Mouse (Mus musculus) layer of hippocampus, adult 8-10 months (tissue): Measurements from ENCODE around the gene Mogat2. TPM values are rescaled to one million over a fixed set of nuclear protein-coding genes. Genes with fewer than 3 reads are reported as not detected.

ENCODE experiments used
- DNase-seq, 2 experiments: peaks; one replicate each; pipeline ENCODE4 v3.0.0; 2022; ENCODE audit warnings: low spot score in 2 of 2
- total RNA-seq, 4 experiments: library from RNA; stranded (reverse); gene quantifications; 2 replicates each; pipeline ENCODE4 v1.2.4; 2022

Mogat2 gene
- total RNA-seq, 4 experiments from 2014 or later = not detected

DNA sequence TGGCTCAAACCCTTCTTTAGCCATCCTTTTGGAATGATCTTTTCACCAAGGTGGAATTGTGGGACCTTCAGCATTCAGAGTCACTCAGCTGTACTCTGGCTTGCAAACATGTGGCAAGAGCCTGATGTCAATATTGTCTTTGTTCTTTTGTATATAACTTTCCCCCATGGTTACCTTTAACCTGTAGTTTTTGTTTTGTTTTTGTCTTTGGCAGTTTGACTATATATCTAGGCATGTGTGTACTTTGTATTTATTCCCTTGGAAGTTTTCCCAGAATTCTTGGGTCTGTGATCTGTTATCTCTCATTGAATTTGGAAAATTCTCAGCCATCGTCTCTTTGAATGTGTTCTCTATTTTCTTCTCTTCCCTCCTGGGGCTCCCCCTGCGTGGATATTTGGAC lies 43.9 kb downstream of the Mogat2 start:
- DNase-seq = no peak

DNA sequence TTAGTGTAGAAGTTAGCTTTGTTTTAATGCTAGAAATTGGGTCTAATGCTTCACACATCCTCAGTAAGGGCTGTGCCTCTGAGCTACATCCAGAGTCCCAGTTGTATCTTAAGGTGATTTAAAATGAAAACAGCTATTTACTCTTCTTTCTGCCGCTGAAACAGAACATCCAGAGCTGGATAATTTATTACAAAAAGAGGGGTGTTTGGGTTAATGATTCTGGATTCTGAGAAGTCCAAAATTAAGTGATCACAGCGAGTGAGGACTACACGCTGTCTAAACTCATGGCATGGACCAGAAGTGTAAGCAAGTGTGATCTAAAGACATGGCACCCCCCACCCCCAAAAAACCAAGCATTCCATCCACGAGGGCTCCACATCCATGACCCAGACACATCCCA lies 44.5 kb downstream of the Mogat2 start:
- no peak for DNase-seq

DNA sequence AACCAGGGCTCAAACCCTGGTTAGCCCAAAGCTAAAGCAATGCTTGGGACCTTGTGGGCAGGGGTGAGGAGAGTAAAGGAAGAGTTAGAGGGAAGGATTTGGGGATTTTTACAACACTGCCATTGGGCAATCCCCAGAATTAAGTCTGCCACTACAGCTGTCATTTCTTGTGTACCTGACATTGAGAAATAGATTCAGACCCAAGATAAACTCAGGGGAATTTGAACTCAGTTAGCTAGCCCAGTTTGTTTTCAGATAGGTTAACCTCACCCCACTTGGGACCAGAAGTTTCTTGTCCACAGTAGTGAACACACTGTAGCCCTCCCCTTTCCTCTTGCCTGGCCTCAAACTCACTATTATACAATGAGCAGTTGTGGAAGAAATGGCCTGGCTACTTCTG lies 47.0 kb downstream of the Mogat2 start:
- no peak for DNase-seq

DNA sequence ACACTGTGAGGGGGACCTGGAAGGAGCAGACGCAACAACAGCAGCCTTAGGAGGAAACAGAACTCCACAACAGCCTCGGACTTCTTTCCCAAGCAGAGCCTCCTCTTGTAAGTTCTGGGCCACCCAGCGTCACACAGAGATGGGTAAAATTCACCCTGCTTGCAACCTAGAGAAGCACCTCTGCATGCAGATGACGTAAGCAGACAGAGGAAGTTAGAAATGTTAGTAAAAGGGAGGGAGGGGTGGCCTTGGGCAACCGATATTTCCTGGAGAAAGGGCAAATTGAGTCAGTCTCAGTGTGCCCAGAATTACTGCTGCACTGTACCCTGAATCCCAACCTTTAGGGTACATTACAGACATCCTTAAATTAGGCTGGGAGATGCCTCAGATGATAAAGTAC lies 48.5 kb downstream of the Mogat2 start:
- DNase-seq = no peak

DNA sequence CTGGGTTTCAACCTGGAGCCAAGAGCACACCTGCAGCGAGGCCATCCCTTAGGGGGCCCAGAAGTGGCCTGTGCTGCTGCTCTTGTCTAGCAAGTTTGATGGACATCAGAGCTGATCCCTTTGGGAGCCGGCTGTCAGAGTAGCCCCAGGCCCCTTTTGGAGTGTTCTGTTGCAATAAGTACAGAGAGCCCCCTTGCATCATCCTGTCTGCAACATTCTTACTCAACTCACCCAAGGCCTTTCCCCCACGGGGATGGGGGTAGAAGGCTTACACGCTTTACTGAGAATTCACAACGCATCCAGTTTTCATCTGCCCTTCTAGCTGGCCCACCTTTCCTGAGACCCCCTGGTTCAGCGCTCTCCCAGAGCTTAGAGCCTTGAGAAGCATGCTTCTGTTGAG lies 49.8 kb downstream of the Mogat2 start:
- DNase-seq = no peak

DNA sequence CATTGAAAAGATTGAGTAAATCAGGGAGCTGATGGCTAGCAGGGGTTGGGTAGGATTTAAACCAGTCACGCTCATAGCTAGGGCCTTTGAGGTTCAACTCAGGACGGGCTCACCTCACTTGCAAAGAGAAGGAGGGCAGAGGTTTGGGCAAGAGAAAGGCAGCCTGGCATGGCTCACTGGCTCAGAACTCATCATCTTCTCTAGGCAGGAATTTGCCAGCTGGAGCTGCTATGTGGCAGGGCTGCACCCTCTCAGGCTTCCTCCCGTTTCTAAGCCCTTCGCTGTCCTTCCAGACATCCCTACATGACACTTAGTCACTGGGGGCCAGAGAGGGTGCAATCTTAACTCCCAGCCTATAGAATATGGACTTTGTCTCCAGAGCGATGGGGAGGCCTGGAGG lies 51.0 kb downstream of the Mogat2 start:
- no peak for DNase-seq

DNA sequence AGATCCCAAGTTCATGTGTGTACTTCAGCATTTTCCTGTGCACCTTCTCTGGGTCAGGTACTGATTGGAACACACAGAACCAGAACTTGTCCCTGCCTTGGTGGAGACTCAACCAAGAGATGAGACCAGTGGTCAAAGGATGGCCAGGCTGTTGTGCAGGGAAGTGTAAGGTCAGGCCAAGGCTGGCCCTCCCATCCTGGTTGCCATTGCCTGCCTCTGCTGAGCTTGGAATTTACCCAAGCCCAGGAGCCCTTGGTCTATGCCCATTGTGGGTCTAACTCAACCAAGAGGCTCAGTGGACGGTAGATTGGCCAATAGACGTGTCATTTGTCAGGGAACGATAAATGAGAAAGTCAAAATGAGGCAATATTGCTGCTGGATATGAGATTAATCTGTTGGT lies 53.0 kb downstream of the Mogat2 start:
- no peak for DNase-seq

DNA sequence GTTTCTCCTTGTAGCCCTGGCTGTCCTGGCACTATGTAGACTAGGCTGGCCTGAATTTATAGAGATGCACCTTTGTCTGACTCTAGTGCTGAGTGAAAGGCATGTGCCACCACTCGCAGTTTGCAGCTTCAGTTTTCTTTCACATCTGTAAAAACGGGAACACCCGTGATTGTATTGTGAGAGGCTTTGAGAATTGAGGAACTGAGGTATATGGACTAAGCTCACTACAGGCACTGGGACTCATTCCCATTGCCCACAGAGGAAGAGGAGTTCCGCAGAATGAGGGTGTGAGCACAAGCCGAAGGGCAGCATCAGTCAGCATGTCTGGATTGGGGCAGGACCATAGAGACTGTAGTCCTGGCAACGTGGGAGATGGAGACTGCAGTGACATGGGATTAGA lies 54.7 kb downstream of the Mogat2 start:
- DNase-seq = no peak

DNA sequence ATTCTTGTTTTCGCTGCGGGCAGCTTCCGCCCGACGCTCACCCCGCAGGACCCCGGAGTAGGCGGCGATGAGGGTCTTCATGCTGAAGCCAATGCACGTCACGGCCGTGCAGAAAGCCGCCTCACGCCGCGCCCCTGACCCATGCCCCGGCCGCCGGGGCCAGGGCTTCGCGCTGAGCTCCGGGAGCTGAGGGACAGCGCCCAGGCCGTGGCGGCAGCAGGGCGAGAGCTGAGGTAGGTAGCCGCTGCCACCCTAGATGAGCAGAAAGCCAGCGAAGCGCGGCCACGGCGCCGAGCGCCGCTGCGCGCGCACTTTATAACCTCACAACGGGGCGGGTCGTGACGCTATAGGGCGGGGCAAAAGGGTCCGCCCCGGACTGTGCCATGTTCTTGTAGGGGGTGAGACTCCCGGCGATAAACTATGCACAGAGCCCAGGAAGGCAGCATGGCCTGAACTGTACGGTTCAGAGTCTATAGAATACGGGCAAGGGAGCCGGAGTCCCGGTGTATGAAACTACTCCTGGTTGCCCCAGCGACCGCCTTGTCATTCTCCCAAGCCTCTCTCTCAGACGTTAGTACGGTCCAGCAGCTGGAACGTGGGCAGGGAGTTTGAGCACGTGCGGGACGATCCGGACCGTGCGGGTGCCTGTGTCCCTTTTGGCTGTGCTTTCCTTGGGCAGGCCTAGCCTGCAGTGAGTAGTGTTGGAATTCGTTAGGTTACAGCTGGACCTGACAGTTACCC lies 55.8 kb downstream of the Mogat2 start, which contains the start of gene Dgat2:
Dgat2 (minus strand) TSS at position 288 of the 741 bp plus-strand sequence.
- DNase-seq = peak; percentile 86 to 92

DNA sequence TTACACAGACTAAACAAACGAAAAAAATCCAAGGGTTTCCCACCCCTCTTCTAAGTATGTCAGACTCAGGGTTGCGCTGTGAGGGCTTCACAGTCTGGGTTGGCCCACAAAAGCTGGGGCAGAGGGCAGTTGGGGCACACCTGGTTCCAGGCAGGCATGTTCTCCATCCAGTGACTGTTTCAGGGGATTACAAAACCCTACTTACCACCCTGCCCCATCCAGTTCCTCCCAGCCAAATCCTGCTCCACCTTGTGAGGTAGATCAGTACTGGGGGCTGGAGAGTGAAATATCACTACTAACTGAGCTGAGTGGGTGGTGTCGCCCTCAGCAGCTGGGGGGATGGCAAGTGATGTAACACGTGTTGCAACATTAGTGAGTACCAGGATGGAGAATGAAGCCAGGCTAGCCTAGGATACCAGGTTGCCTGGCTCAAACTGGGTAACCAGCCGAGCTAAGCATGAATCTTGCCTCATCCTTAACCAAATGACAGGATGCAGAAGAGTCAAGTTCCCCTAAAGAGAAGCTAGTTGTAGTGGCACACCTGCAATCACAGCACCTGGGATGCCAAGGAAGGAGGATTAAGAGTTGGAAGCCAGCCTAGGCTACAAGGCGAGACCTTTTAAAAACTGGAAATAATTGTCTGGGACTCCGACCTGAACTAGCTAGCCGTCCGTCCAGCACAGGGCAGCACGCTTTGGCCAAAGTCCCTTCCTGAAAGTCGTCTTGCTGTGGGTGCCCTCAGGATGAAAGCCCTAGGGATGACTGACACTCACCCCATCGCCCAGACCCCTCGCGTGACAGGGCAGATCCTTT lies 56.6 kb downstream of the Mogat2 start:
- peak in 1 of 2 experiments; percentile 37 for DNase-seq

DNA sequence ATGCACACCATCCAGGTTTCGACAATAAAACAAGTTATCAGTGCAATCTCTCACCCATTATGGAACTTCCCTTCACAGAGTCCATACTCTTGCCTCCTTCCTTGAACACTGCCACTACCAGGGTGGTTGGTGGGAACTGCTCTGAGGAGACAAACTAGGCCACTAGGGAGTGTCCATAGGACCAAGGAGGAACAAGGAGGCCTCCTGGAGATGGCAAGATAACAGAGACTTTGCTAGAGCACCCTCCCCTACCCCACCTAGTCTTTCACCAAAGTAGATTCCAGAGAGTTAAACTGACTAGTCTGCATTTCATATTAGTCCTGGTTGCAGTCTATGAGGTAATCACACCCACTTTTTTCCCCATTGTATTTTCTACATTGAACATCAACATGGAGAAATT lies 58.3 kb downstream of the Mogat2 start:
- DNase-seq = no peak

DNA sequence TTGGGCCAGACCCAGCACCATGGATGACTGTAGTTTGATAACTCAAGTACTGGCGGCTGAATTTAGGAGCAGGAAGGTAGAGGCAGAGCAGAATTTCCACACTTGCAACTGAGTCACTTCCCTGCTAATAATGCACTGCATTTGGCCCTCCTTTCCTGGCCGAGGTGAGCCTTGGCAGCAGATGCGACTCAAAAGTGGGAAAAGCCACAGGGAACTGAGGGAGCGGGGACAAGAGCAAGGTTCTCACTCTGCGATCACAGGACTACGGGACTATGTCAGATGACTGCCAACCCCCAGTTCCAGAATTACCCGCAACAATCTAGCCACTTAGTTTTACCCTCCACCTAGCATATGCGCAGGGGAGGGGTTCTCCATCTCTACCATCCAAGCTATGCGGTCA lies 59.1 kb downstream of the Mogat2 start:
- DNase-seq = no peak

DNA sequence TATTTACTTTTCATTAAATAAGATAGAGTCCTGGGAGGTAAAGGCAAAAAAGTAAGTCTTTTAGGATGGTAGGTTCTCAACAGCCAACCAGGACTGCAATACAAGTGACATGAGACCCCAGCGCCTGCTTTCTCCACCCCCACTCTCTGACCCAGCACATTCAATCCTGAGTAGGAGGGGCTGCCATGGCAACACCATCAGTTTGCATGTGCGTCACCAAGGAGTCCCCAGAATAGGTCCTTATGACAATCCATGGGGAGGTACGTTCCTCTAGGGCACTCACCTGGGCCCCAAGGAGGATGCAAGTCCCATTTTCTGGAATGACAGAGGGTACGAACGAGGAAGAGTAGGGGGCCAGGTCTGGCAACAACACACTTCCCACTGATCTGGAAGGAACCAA lies 61.0 kb downstream of the Mogat2 start:
- no peak for DNase-seq

DNA sequence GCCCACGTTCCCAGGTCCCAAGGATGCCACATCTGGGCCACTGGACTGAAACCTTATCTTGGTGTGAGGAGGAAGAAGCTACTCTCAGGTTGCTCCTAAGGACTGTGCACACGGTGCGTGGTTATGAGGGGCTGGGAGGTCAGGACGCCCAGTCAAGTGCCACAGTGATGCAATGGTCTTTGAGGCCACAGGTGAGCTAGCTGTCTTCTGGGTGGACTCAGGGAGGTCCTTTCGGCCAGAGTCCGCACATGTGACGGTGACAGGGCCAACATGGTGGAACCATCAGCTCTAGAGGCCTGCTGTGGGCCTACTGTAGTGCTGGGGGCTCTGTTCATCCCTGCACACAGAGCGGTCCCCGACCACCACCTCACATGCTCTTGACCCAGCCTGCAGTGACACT lies 62.8 kb downstream of the Mogat2 start:
- DNase-seq = no peak

DNA sequence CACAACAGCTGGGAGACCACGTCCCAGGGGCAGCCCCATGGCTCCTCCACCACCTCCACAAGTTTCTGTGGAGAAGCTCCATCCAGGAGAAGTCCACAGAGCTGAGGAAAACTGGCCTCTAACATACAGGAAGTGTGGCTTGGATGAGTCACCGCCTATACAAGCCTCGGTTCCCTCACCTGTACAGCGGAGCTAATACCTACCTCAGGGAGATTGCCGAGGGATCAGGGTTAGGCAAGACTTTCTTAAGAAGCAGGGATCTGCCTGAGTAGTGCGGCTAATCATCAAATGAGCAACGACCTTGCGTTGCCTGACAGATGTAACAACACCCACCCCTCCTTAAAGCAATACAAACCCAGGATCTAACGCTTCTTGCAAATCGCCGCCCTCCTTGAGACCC lies 63.3 kb downstream of the Mogat2 start:
- no peak for DNase-seq

DNA sequence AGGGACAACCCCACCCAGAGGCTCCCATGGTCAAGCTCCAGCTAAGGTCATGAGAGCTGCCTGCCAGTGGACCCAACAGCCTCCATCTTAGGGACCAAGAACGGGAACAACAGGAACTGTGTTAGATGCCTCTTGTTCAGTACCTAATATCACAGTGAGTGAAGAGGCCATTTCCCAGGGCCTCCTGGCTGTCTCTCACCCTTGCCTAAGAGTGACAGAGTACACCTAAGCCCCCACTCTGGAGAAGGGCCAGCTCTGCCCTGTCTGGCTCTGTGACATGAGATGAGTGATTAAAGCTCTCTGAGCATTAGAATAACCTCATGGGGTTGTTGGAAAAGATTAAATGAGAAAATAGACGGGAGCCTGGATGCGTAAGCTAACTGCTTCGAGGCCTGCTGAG lies 64.4 kb downstream of the Mogat2 start:
- no peak for DNase-seq

DNA sequence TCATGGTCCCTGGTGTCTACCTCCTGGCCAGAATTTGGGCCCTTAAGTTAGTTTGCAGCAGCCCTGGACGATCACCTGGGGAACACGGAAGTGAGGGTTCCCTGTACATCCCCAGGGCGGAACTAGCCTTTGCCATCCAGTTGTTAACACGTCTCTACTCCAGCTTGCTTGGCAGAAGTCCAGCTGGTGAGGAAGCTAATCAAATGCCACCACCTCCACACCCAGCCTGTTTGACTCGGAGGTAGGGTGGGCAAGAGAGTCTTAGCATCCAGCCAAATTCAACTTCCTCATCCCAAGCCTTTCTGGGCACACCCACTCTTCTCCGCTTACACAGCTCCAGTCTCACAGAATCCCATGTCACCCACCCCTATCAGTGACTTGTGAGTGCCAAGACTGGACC lies 65.5 kb downstream of the Mogat2 start:
- DNase-seq = no peak

DNA sequence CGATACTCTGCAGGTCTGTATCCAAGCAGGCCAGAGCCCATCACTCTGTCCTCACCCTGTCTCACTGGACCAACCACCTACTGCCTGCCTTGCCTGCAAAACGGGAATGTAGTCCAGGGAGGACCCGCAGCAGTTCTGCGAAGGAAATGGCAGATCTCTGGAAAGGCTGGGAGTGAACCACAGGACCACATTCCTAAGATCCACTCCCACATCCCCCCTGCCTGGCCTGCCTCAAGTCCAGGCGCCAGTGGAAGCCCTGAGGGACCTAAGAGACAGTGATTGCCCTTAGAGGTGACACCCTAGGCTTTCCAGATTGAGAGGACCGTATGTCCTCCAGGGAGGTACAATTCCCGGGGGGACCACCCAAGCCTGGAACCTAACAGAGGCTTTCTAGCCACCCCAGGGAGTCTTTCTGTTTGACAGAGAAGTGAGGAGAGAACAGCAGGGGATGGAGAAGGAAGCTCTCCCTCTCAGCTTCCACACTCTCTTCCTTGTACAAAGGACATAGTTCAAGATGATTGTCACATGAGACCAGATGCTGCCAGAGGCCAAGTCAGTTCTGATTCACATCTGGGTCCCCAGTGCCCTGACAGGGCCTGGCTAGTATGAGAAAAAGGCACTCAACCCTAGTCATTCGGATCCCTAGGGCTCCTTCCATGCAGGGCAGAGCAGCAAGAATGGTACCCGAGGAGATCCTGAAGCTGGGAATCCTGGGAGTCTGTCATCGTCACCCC lies 66.5 kb downstream of the Mogat2 start:
- DNase-seq = no peak

DNA sequence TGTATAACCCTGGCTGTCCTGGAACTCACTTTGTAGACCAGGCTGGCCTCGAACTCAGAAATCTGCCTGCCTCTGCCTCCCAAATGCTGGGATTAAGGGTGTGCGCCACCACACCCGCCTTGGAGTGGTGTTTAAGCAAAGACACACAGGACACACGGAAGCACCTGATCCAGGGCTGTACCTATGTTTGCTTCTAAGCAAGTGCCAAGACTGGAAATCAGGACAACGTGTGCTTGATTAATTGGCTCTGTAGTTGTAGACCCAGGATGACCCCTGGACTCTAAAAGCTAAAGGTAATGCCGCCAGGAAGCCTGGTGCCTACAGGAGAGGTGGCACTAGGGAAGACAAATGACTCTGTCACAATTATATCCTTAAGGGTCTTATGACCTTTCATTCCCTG lies 67.9 kb downstream of the Mogat2 start:
- no peak for DNase-seq

DNA sequence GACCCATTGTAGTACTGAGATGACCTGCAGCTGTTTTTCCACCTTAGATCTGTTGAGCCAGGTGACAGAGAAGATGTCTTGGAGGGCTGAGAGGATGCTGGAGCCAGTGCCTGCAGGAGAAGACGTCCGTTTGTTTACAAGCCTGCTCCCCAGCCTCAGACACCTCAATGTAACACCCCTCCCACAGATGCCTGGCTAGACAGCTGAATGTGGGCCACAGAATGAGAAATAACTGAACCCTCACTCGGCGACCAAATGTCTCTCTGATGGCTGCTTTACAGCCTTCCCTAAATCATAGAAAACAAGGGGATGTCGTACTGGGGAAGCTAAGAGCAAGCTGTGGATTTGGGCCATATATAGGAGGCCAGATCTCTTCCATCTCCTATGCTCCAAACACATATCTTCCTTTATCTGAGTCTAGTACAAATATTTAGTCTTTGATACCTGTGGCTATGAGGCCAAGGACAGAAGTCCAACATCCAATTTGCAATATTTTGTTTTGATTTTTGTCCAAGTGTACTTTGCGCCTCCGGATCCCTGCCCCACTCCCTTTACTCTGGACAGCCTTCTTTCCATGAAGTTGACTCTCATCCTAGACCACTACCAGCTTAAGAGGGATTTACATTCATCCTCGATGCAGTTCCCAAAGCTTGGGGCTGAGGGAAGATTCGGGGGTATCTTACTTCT lies 68.6 kb downstream of the Mogat2 start:
- no peak for DNase-seq
